Mouse (Mus musculus): Measurements from ENCODE around the gene Pdzrn4.

GRCm38 (mm10) chr15:92752167-92752566 lies 355.5 kb downstream of the Pdzrn4 start:
- no peak for TF ChIP-seq CTCF (IDR thresholded peaks at IDR 0.05; ENCODE audit: low read depth, low read length)
- TF ChIP-seq POLR2A (IDR thresholded peaks at IDR 0.05; ENCODE audit: insufficient read depth, low read length): no peak
- TF ChIP-seq EP300 (IDR thresholded peaks at IDR 0.05; ENCODE audit: insufficient read depth, low read depth, low read length): no peak
